Comparison of ENCODE assay signal across 1 mouse cellular context in genomic region chr7:25395558-25396521, GRCm38 (mm10).
TF ChIP-seq lines count a peak whose summit lies in the region.

No protein-coding gene starts in this region.

TF ChIP-seq in CH12.LX, 34 proteins besides CTCF, POLR2A, EP300 and RAD21:
- TF ChIP-seq TCF12 (IDR thresholded peaks at IDR 0.05; ENCODE audit: low read depth, low read length) (no peak), USF1 (IDR thresholded peaks at IDR 0.05; ENCODE audit: low read depth, low read length) (peak; percentile 85), UBTF (IDR thresholded peaks at IDR 0.05; ENCODE audit: low read depth, low read length) (no peak), USF2 (conservative IDR thresholded peaks at IDR 0.05; ENCODE audit: low read depth, low read length) (peak; percentile 77), JUND (conservative IDR thresholded peaks at IDR 0.05; ENCODE audit: low read depth, low read length) (no peak), MAZ (IDR thresholded peaks at IDR 0.05; ENCODE audit: low read depth, low read length) (no peak), POLR2AphosphoS2 (IDR thresholded peaks at IDR 0.05; ENCODE audit: low read depth, low read length) (no peak), ZNF384 (IDR thresholded peaks at IDR 0.05; ENCODE audit: low read depth, low read length) (peak; percentile 98), BHLHE40 (IDR thresholded peaks at IDR 0.05; ENCODE audit: low read depth, low read length) (peak; percentile 91), ZKSCAN1 (IDR thresholded peaks at IDR 0.05; ENCODE audit: borderline replicate concordance, low read depth, low read length) (no peak), PAX5 (IDR thresholded peaks at IDR 0.05; ENCODE audit: low read length) (no peak), SMC3 (IDR thresholded peaks at IDR 0.05; ENCODE audit: low read depth, low read length) (no peak), JUN (IDR thresholded peaks at IDR 0.05; ENCODE audit: insufficient read depth, low read depth, low read length) (no peak), HCFC1 (IDR thresholded peaks at IDR 0.05; ENCODE audit: low read depth, low read length) (peak; percentile 55), NRF1 (IDR thresholded peaks at IDR 0.05; ENCODE audit: low read depth, low read length) (peak; percentile 35), MAFK (IDR thresholded peaks at IDR 0.05; ENCODE audit: insufficient replicate concordance, low read length) (no peak), ELF1 (IDR thresholded peaks at IDR 0.05; ENCODE audit: low read depth, low read length) (peak; percentile 41), NELFE (IDR thresholded peaks at IDR 0.05; ENCODE audit: low read depth, low read length) (no peak), E2F4 (IDR thresholded peaks at IDR 0.05; ENCODE audit: insufficient replicate concordance, low read depth, low read length) (no peak), ZC3H11A (IDR thresholded peaks at IDR 0.05; ENCODE audit: low read depth, low read length) (no peak), IRF4 (IDR thresholded peaks at IDR 0.05; ENCODE audit: low read depth, low read length) (no peak), RCOR1 (conservative IDR thresholded peaks at IDR 0.05; ENCODE audit: low read depth, low read length) (no peak), MEF2A (IDR thresholded peaks at IDR 0.05; ENCODE audit: borderline replicate concordance, low read depth, low read length) (no peak), MAX (IDR thresholded peaks at IDR 0.05; ENCODE audit: low read length) (peak; percentile 36; the same call in 1 of the 2 replicates), SIN3A (IDR thresholded peaks at IDR 0.05; ENCODE audit: low read length) (peak; percentile 93), KAT2A (IDR thresholded peaks at IDR 0.05; ENCODE audit: insufficient replicate concordance, low read length) (no peak), GABPA (IDR thresholded peaks at IDR 0.05; ENCODE audit: insufficient replicate concordance, low read depth, low read length) (no peak), MXI1 (IDR thresholded peaks at IDR 0.05; ENCODE audit: low read depth, low read length) (peak; percentile 64; the same call in 1 of the 2 replicates)
